Mouse (Mus musculus): ENCODE measurements around the gene Katnb1.

- TF ChIP-seq POLR2A (IDR thresholded peaks at IDR 0.05; ENCODE audit: control insufficient read depth, low read depth, low read length), result no peak
- no peak for TF ChIP-seq CTCF (IDR thresholded peaks at IDR 0.05; ENCODE audit: control insufficient read depth, insufficient read depth, insufficient replicate concordance, low read depth, low read length)
Observed at GRCm38 (mm10) chr8:95142985-95143804, 62.2 kb downstream of the Katnb1 start.

Data from testis, adult 2 months (tissue).